Mouse (Mus musculus) neural tube, embryonic 14.5 days (tissue): ENCODE results near the gene Slc22a14. TPM values are rescaled to one million over a fixed set of nuclear protein-coding genes. Genes with fewer than 3 reads are reported as not detected.
A peak's percentile ranks its signal among the peaks of the same experiment; 100 is the strongest.

Source experiments
- ATAC-seq: fragments of 200-750 bp; cut with Nextera tagmentation; 2 replicates; pipeline ENCODE4 v1.8.0; 2017; ENCODE audit warnings: low read depth, mild to moderate bottlenecking, moderate TSS enrichment, moderate library complexity
- H3K27ac ChIP-seq: fragments of 300-500 bp; sonication (generic); 2 replicates; pipeline ENCODE4 v1.5.1; 2014; ENCODE audit warnings: low read depth, mild to moderate bottlenecking, control low read depth, low read length, moderate library complexity, mixed read lengths
- H3K27me3 ChIP-seq: fragments of 300-500 bp; sonication (generic); 2 replicates; pipeline ENCODE4 v1.6.1; 2014; ENCODE audit warnings: low read length; ENCODE audit not compliant: control insufficient read depth, insufficient read depth
- H3K36me3 ChIP-seq: fragments of 300-500 bp; sonication (generic); 2 replicates; pipeline ENCODE4 v1.6.1; 2014; ENCODE audit warnings: low read length, mixed read lengths; ENCODE audit not compliant: control insufficient read depth, insufficient read depth
- H3K4me1 ChIP-seq: fragments of 300-500 bp; sonication (generic); 2 replicates; pipeline ENCODE4 v1.6.1; 2014; ENCODE audit warnings: low read length; ENCODE audit not compliant: control insufficient read depth, insufficient read depth
- H3K4me2 ChIP-seq: fragments of 300-500 bp; sonication (generic); 2 replicates; pipeline ENCODE4 v1.6.1; 2014; ENCODE audit warnings: mild to moderate bottlenecking, low read depth, low read length, control low read depth
- H3K4me3 ChIP-seq: fragments of 300-500 bp; sonication (generic); 2 replicates; pipeline ENCODE4 v1.5.1; 2014; ENCODE audit warnings: low read depth, low read length, control low read depth, mixed read lengths
- H3K9ac ChIP-seq: fragments of 300-500 bp; sonication (generic); replicated peaks from 2 replicates; pipeline ENCODE4 v1.6.1; 2014; ENCODE audit warnings: low read depth, mild to moderate bottlenecking, control low read depth, low read length, mixed read lengths
- H3K9me3 ChIP-seq: fragments of 300-500 bp; sonication (generic); 2 replicates; pipeline ENCODE4 v1.6.1; 2016; ENCODE audit warnings: low read length; ENCODE audit not compliant: control insufficient read depth
- WGBS: fragments of 180-500 bp; shearing (Covaris S2); extraction: QIAGEN DNeasy Blood & Tissue Kit; methylation state at CpG from one replicate; pipeline ENCODE4 v1.1.7; 2014; 5-methylcytosine and 5-hydroxymethylcytosine counted together
- polyA plus RNA-seq: library from polyadenylated mRNA; unstranded; fragments of >200 nt; fragmentation: Nextera tagmentation; extraction: Ambion mirVana; gene quantifications from 2 replicates; pipeline ENCODE4 v1.2.1, GENCODE M21; 2014

Slc22a14 gene
- polyA plus RNA-seq, 1 experiment from 2014 or later: not detected

GRCm38 (mm10) chr9:119158861-119159260 lies 206.5 kb downstream of the Slc22a14 start, which contains the start of gene Gm47289:
Gene Gm47289, plus strand, starts transcription at chr9:119159161.
- Histone ChIP-seq H3K9me3 (no peaks in the 10 kb centered on the region), H3K4me1 (no peaks in the 10 kb centered on the region), H3K27me3 (no peaks in the 10 kb centered on the region), H3K27ac (no peak within 1 kb of the TSS), H3K36me3 (no peaks in the 10 kb centered on the region), H3K4me2 (no peak within 1 kb of the TSS), H3K9ac (no peak within 1 kb of the TSS), H3K4me3 (no peak within 1 kb of the TSS)
- 70% methylated on average over 4 of the region's 4 CpGs for WGBS
- ATAC-seq: no peak

DNA sequence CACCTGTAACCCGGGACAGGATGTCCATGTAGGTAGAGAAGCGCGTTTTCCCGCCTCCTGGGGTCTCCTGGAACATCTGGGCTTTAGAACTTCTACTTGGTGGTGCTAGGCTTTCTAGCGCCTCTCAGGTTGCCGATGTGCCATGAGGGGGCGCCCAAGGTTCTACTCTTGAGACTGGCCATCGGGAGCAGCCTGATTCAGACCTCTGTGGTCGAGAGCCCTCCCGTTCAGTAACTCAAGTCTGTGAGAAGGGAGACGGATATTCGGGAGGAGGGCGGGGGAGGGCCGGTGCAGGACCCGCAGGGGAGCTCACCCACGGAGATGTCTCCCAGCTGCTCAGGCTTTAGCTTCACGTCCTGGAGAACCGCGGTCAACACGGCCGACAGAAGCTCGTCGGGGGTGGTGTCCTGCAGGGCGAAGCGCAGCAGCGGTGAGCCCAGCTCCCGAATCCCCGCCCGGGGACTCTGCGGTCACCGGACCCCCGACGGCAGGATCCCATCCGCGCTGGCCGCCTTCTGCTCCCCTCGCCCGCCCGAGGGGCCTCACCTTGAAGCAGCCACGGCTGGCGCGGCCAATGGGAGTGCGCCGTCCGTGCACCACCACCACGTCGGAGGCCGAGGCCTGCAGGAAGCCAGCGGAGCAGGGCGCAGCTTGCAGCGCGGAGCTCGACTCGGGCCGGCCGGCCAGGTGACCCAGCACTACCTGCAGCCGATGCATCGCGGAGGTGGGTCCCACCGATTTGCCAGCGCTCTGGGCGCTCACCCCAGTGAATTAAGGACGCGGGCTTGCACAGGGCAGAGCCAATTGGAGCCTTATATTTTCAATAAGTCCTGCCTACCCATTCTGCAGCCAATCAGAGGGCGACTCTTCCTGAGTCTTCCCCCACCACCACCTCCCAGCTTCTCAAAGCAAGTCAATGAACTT lies 208.8 kb downstream of the Slc22a14 start, which contains the start of gene Acaa1b:
Acaa1b (minus strand) TSS at position 816 of the 924 bp plus-strand sequence.
- peak; percentile 96 for ATAC-seq
- H3K9me3 ChIP-seq: no peaks in the 10 kb centered on the region
- H3K4me1 ChIP-seq: no peaks in the 10 kb centered on the region
- H3K4me3 ChIP-seq: peak within 1 kb of the TSS; percentile 44
- no peaks in the 10 kb centered on the region for H3K36me3 ChIP-seq
- WGBS: 1% methylated on average over 64 of the region's 65 CpGs
- H3K4me2 ChIP-seq: peak within 1 kb of the TSS; percentile 49
- H3K27me3 ChIP-seq: no peaks in the 10 kb centered on the region
- H3K27ac ChIP-seq: no peak within 1 kb of the TSS
- peak within 1 kb of the TSS; percentile 42; the same call in 1 of the 2 replicates for H3K9ac ChIP-seq

DNA sequence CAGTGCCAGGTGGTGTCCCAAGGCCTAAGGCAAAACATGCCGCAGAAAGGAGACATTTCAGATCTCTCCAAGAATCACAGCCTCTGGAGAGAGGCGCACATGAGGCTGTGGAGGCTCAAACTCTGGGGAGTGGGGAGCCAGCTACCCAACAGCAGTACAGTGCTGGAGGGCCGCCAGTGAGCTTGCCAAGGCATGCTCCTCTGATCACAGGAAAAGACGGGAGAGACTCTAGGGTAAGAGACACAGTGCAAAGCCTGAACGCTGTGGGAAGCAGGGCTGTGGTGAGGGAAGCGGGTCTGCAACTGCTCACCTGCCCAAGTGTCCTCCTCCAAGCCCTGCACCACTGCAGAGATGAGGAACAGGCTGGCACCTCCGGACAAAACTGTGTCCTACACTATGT lies 209.5 kb downstream of the Slc22a14 start:
- 0 out of 2 replicates have a peak overlapping the region, but pooled peaks have one; percentile 44 for H3K4me3 ChIP-seq
- H3K27me3 ChIP-seq: no peaks in the 10 kb centered on the region
- no peaks in the 10 kb centered on the region for H3K9me3 ChIP-seq
- H3K4me1 ChIP-seq: no peaks in the 10 kb centered on the region
- no peak for ATAC-seq
- no peaks in the 10 kb centered on the region for H3K36me3 ChIP-seq
- WGBS: 60% methylated on average over 7 of the region's 7 CpGs
- H3K9ac ChIP-seq: no peak overlapping the region
- no peak overlapping the region; the same call in 1 of the 2 replicates for H3K4me2 ChIP-seq
- no peak overlapping the region for H3K27ac ChIP-seq

DNA sequence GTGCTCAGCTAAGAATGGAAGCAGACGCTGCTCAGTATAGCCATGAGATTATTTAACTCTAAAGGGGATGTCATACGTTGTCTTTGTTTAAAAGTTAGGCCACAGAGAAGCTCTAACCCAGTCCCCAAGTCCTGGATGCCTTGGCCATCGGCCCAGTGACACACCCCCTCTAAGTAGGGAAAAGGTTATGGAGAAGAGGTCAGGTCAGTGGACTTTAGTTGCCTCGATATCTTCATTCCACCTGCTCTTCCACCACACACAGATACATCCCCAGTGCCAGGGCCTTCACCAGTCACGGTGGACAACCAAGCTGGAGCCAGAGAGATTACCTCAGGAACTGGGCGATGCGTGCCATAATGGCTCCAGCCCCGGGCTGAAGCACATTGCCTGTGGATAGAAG lies 209.9 kb downstream of the Slc22a14 start:
- no peak for ATAC-seq
- WGBS: 88% methylated on average over 8 of the region's 8 CpGs
- Histone ChIP-seq H3K27ac (no peak overlapping the region), H3K27me3 (no peaks in the 10 kb centered on the region), H3K4me2 (no peak overlapping the region), H3K9me3 (no peaks in the 10 kb centered on the region), H3K36me3 (no peaks in the 10 kb centered on the region), H3K4me3 (no peak overlapping the region), H3K9ac (no peak overlapping the region), H3K4me1 (no peaks in the 10 kb centered on the region)

DNA sequence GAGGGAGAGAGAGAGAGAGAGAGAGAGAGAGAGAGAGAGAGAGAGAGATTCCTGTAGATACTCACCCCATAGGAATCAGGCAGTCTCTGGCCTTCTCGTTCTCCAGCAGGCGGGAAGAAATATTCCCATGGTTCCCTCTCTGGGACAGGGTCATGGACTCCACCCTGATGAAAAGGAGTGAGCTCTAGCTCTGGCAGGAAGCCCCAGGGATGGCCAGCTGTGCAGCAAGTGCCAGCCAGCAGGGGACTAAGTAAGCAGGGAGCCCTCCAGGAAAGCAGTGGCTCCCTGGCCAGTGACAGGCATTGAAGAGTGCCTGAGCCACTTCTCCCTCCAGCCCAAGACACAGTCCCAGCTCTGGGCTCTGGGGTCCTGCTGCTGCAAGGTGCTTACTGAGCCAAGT lies 213.6 kb downstream of the Slc22a14 start:
- Histone ChIP-seq H3K9ac (no peak overlapping the region), H3K4me1 (no peaks in the 10 kb centered on the region), H3K4me3 (no peak overlapping the region), H3K27me3 (no peaks in the 10 kb centered on the region), H3K4me2 (no peak overlapping the region), H3K36me3 (no peaks in the 10 kb centered on the region), H3K27ac (no peak overlapping the region), H3K9me3 (no peaks in the 10 kb centered on the region)
- whole genome bisulfite sequencing: 50% methylated on average over 2 of the region's 2 CpGs
- no peak for ATAC-seq

- H3K36me3 ChIP-seq: no peaks in the 10 kb centered on the region
- H3K27ac ChIP-seq: no peak overlapping the region
- no peak for ATAC-seq
- no peaks in the 10 kb centered on the region for H3K9me3 ChIP-seq
- H3K4me2 ChIP-seq: no peak overlapping the region
- no peak overlapping the region for H3K9ac ChIP-seq
- no peaks in the 10 kb centered on the region for H3K4me1 ChIP-seq
- no peak overlapping the region for H3K4me3 ChIP-seq
- WGBS: 35% methylated on average over 5 of the region's 5 CpGs
- H3K27me3 ChIP-seq: no peaks in the 10 kb centered on the region
Measured at GRCm38 (mm10) chr9:119149601-119150000, 215.8 kb downstream of the Slc22a14 start.

DNA sequence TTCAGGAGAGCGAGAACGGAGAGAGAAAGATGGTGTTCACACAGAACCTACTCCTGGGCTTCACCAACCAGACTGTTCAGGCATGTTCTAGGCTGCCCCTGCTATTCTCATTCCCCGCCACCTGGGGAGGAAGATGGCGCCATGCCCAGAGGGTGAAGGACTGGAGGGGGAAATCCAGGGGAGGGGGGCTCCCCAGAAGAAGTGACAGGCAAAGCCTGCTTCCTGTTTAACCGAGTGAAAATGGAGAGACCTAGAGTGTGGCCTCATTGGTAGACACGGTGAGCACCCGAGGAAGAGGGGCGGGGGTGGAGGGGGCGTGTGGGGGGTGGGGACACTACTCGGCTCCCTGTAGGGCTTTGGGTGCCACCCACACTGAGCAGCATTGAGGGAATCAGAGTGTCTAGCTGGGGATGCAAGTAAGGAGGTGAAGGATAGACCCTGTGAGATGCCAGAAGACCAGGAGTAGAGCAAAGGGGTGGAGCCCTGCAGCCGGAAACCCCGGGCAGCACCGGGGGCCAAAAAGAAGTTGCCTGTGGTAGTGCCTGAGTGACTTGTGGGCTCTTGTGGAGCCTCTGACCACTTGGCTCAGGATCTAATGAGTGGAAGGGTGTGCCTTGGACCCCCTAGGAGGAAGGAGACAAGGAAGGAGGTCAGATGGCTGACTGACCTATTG lies 219.1 kb downstream of the Slc22a14 start:
- no peaks in the 10 kb centered on the region for H3K4me1 ChIP-seq
- H3K36me3 ChIP-seq: no peaks in the 10 kb centered on the region
- ATAC-seq: no peak
- no peak overlapping the region for H3K4me3 ChIP-seq
- no peaks in the 10 kb centered on the region for H3K9me3 ChIP-seq
- 78% methylated on average over 13 of the region's 13 CpGs for WGBS
- no peak overlapping the region for H3K27ac ChIP-seq
- H3K27me3 ChIP-seq: no peaks in the 10 kb centered on the region
- no peak overlapping the region for H3K4me2 ChIP-seq
- no peak overlapping the region for H3K9ac ChIP-seq

DNA sequence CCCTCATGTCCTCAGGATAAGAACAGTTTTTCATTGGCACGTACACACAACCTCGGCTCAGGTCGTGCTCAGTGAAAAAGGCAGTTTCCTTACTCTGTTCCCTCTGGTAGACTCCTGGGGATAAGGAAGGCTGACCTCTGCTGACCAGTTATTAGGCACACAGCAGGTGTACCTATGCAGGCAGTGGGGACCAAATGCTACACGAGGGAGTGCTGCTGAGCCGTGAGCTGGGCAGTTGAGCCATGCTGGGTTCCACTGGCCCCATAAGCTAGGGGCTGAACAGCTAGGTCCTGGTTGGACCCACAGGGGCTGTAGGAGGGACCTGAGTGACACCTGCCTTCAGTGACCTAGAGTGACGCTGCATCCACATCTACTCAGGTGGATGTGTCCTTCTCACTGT lies 219.7 kb downstream of the Slc22a14 start:
- H3K4me3 ChIP-seq: no peak overlapping the region
- no peak overlapping the region for H3K27ac ChIP-seq
- WGBS: 72% methylated on average over 6 of the region's 6 CpGs
- H3K9ac ChIP-seq: no peak overlapping the region
- no peaks in the 10 kb centered on the region for H3K4me1 ChIP-seq
- H3K9me3 ChIP-seq: no peaks in the 10 kb centered on the region
- no peaks in the 10 kb centered on the region for H3K36me3 ChIP-seq
- H3K4me2 ChIP-seq: no peak overlapping the region
- H3K27me3 ChIP-seq: no peaks in the 10 kb centered on the region
- ATAC-seq: no peak

DNA sequence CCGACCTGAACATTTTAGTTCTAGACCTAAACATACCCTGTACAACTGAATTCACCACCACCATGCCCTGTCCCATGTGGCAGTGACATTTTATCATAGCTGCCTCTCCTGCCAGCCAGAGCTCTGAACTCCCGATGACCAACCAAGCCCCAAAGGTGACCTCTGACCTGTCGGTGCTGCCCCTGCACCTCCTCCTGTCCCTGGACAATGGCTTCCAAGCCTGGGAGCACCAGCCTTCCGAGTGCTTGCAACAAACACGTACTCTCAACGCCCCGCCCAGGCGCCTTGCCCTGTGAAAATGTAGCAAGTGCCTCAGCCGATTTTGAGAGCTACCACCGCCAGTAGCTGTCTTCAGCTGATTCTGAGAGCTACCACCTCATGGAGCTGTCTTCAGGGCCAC lies 220.2 kb downstream of the Slc22a14 start:
- Histone ChIP-seq H3K4me3 (no peak overlapping the region), H3K27ac (no peak overlapping the region), H3K9me3 (no peaks in the 10 kb centered on the region), H3K4me1 (no peaks in the 10 kb centered on the region), H3K9ac (no peak overlapping the region), H3K27me3 (no peaks in the 10 kb centered on the region), H3K4me2 (no peak overlapping the region), H3K36me3 (no peaks in the 10 kb centered on the region)
- no peak for ATAC-seq
- WGBS: 60% methylated on average over 10 of the region's 10 CpGs
